Mouse (Mus musculus) heart, embryonic 14.5 days (tissue): ENCODE data around the gene Kmt2b. TPM values are rescaled to one million over a fixed set of nuclear protein-coding genes. Genes with fewer than 3 reads are reported as not detected.

Source experiments
- ATAC-seq: fragments of 200-750 bp; cut with Nextera tagmentation; 2 replicates; pipeline ENCODE4 v1.8.0; 2017; ENCODE audit warnings: low read depth, moderate TSS enrichment; ENCODE audit not compliant: insufficient number of reproducible peaks, insufficient read depth, low FRiP score
- H3K27ac ChIP-seq, 2 experiments: fragments of 200-500 bp in 1 of 2; fragments of 300-500 bp in 1 of 2; sonication (generic) in 1 of 2; replicated peaks in 1 of 2; 2 replicates each; pipeline ENCODE4 v1.5.1; 2012 to 2014; ENCODE audit warnings: low read depth in 2 of 2, low read length in 2 of 2, control low read depth in 1 of 2, mild to moderate bottlenecking in 1 of 2, mixed read lengths in 1 of 2; ENCODE audit not compliant: control insufficient read depth in 1 of 2, insufficient read depth in 1 of 2
- H3K27me3 ChIP-seq: fragments of 300-500 bp; sonication (generic); 2 replicates; pipeline ENCODE4 v1.6.1; 2014; ENCODE audit warnings: mild to moderate bottlenecking, low read length, control low read depth; ENCODE audit not compliant: control insufficient read depth, insufficient read depth
- H3K36me3 ChIP-seq: fragments of 300-500 bp; sonication (generic); 2 replicates; pipeline ENCODE4 v1.6.1; 2014; ENCODE audit warnings: mild to moderate bottlenecking, control low read depth, low read length, mixed read lengths; ENCODE audit not compliant: control insufficient read depth, insufficient read depth
- H3K4me1 ChIP-seq, 2 experiments: fragments of 200-500 bp in 1 of 2; fragments of 300-500 bp in 1 of 2; sonication (generic) in 1 of 2; 2 replicates each; pipeline ENCODE4 v1.6.1; 2012 to 2014; ENCODE audit warnings: low read length in 2 of 2, control low read depth in 1 of 2, mixed read lengths in 1 of 2; ENCODE audit not compliant: control insufficient read depth in 2 of 2, insufficient read depth in 2 of 2
- H3K4me2 ChIP-seq: fragments of 300-500 bp; sonication (generic); 2 replicates; pipeline ENCODE4 v1.6.1; 2014; ENCODE audit warnings: mild to moderate bottlenecking, low read length
- H3K4me3 ChIP-seq, 2 experiments: fragments of 200-500 bp in 1 of 2; fragments of 300-500 bp in 1 of 2; sonication (generic) in 1 of 2; 2 replicates each; pipeline ENCODE4 v1.5.1; 2012 to 2014; ENCODE audit warnings: low read length in 2 of 2, mild to moderate bottlenecking in 2 of 2, control low read depth in 1 of 2, low read depth in 1 of 2, moderate library complexity in 1 of 2; ENCODE audit not compliant: control insufficient read depth in 1 of 2, insufficient read depth in 1 of 2
- H3K9ac ChIP-seq: fragments of 300-500 bp; sonication (generic); 2 replicates; pipeline ENCODE4 v1.6.1; 2014; ENCODE audit warnings: mild to moderate bottlenecking, low read length
- H3K9me3 ChIP-seq: fragments of 300-500 bp; sonication (generic); 2 replicates; pipeline ENCODE4 v1.6.1; 2016; ENCODE audit warnings: low read length, control low read depth; ENCODE audit not compliant: control insufficient read depth
- WGBS: fragments of 180-500 bp; shearing (Covaris S2); extraction: QIAGEN DNeasy Blood & Tissue Kit; methylation state at CpG from one replicate; pipeline ENCODE4 v1.1.7; 2014; 5-methylcytosine and 5-hydroxymethylcytosine counted together
- polyA plus RNA-seq: library from polyadenylated mRNA; unstranded; fragments of >200 nt; fragmentation: Nextera tagmentation; extraction: Ambion mirVana; gene quantifications from 2 replicates; pipeline ENCODE4 v1.2.1, GENCODE M21; 2014

Kmt2b gene
- polyA plus RNA-seq, 1 experiment from 2014 or later: 9.7 TPM

DNA sequence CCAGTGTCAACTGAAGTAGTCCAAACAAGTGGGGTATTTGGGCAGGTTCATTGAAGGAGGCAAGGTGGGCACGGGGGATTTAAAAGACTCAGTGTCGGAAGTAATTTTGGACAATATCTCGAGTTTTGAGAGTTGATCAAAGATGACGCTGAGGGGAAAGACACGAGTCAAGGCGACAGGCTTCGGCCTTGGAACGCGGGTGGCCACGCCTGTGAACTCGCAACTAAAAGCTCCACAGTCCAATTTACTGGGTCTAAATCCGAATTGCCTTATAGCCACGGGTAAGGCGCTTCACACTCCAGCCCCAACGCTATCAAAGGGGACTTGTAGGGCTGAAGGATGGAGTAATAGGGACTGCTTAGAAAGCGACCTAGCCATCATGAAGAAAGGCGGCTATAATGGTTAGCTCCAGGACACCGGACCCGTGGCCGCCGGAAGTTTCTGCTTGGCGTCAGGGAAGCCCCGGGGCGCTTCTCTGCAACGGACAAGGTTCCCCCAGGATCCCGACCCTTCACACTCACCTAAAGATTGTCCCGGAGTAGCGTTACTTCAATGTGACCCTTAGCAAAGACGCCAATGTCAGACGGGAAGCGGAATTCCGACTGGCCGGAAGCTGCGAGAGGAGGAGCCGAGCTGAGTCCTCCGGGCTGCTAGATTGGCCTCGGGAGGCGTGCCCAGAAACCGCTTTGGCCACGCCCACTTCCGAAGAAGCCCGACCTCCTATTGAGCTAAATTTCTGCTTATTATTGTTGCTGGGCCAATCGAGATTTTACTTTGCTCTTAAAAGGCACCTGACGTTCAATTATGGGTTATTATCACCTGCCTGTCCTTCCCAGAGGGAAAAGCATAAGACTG lies 37.2 kb upstream of the Kmt2b start, which contains the start of gene Cox6b1:
Gene Cox6b1 (minus strand): TSS at position 622 of the 855 bp plus-strand sequence.
- peak within 1 kb of the TSS; percentile 72 for H3K4me2 ChIP-seq

DNA sequence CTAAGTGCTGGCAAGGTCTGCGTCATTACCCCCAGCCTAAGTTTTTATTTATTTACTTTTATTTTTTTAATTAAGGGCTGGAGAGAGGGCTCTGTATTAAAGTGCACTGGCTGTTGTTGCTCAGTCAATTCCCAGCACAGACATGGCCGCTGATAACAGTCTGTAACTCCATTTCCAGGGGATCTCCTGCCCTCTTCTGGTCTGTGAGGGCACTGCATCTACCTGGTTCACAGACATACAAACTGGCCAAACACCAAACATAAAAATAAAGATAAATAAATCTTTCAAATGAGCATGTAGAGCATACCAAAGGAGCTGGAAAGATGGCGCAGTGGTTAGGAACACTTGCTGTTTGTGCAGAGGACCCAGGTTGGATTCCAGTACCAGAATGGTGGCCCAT lies 30.7 kb upstream of the Kmt2b start:
- no peak overlapping the region for H3K4me3 ChIP-seq
- ATAC-seq: no peak
- H3K36me3 ChIP-seq: peaks cover 86% of the 10 kb centered on the region
- no peak overlapping the region for H3K27ac ChIP-seq
- 88% methylated on average over 3 of the region's 3 CpGs for WGBS
- H3K9me3 ChIP-seq: no peaks in the 10 kb centered on the region
- H3K27me3 ChIP-seq: no peaks in the 10 kb centered on the region
- H3K4me1 ChIP-seq: peaks cover 0 to 3% of the 10 kb centered on the region in 2 experiments; a peak in 1 of 4 replicates
- no peak overlapping the region for H3K4me2 ChIP-seq
- no peak overlapping the region for H3K9ac ChIP-seq

More for the DNA sequence above, 37.2 kb upstream of the Kmt2b start, which contains the start of gene Cox6b1:
- Histone ChIP-seq H3K4me1 (peaks cover 3 to 9% of the 10 kb centered on the region in 2 experiments; a peak in 3 of 4 replicates), H3K36me3 (peaks cover 38% of the 10 kb centered on the region), H3K9me3 (no peaks in the 10 kb centered on the region), H3K27ac (peak within 1 kb of the TSS; percentile 75 to 76), H3K4me3 (peak within 1 kb of the TSS; percentile 70 to 91), H3K27me3 (no peaks in the 10 kb centered on the region; the same call in 1 of the 2 replicates), H3K9ac (peak within 1 kb of the TSS; percentile 86)
- peak; percentile 88 for ATAC-seq
- under 1% methylated on average over 44 of the region's 44 CpGs for WGBS

DNA sequence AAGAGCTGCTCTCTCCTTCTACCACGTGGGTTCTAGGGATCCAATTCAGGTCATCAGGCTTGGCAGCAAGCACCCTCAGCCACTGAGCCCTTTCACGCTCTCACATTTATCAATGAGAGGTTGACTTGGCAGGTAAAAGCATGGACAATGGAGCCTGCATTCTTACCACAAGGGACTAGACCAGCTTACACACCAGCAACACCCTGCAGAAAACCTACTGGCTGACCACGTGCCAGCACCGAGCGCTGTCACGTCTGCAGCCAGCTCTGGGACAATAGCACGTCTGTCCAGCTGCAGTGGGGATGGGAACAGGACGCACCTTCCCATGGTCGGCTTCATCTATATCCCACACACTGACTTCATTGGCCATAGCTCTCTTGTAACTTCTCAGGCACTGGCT lies 30.1 kb upstream of the Kmt2b start:
- Histone ChIP-seq H3K4me3 (no peak overlapping the region), H3K4me2 (no peak overlapping the region), H3K27ac (no peak overlapping the region), H3K27me3 (no peaks in the 10 kb centered on the region), H3K9ac (no peak overlapping the region), H3K36me3 (peaks cover 81% of the 10 kb centered on the region), H3K9me3 (no peaks in the 10 kb centered on the region), H3K4me1 (peaks cover 0 to 3% of the 10 kb centered on the region in 2 experiments; a peak in 1 of 4 replicates)
- WGBS: 97% methylated on average over 9 of the region's 9 CpGs
- no peak for ATAC-seq

DNA sequence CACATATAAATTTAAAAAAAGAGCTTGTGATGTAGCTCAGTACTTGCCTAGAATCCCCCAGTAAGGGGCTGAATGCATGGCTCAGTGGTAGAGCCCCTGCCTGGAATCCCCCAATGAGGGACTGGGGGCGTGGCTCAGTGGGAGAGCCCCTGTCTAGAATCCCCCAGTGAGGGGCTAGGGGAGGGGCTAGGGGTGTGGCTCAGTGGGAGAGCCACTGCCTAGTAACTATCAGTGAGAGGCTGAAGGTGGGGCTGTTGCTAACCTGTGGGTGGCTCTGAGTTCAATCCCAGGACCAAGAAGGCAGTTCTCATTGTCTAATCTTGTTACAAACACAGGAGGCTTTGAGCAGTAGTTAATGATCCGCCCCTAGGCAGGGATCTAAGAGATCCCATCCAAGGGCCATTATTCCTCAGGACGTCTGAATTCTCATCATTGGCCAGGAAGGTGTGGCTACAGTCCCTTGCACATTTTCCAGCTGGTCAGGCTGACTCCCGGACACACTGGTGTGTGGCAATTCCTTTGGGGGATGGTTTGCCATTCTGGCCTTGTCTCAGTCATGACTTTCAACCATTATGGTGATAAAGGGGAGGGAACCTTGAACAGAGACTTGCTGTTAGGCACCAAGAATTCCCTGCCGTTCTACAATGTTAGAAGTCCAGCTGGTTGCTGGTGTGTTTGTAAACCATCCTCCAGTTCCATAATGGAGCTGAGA lies 26.7 kb upstream of the Kmt2b start:
- H3K9ac ChIP-seq: no peak overlapping the region
- 52% methylated on average over 5 of the region's 5 CpGs for WGBS
- H3K27ac ChIP-seq: no peak overlapping the region
- H3K4me1 ChIP-seq: peaks cover 2 to 3% of the 10 kb centered on the region in 2 experiments; a peak in 3 of 4 replicates
- H3K36me3 ChIP-seq: peaks cover 46% of the 10 kb centered on the region
- no peak for ATAC-seq
- no peaks in the 10 kb centered on the region for H3K9me3 ChIP-seq
- H3K27me3 ChIP-seq: no peaks in the 10 kb centered on the region
- no peak overlapping the region for H3K4me3 ChIP-seq
- H3K4me2 ChIP-seq: no peak overlapping the region

DNA sequence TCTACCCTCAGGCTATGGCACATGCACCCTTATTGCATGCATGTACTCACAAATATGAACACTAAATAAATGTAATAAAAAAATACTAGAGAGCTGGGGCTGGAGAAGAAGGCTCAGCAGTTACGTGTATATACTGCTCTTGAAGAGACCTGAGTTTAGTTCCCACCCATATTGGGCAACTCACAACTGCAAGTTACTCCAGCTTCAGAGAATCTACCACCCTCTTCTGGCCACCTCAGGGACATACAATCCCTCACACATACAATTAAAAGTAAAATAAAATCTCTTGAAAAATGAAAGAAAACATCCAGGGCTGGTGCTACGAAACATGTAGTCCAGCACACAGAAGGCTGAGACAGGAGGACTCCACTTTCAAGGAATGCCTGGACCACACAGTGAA lies 25.9 kb upstream of the Kmt2b start:
- H3K9me3 ChIP-seq: no peaks in the 10 kb centered on the region
- no peak overlapping the region for H3K4me3 ChIP-seq
- 77% methylated on average over 2 of the region's 2 CpGs for WGBS
- no peak for ATAC-seq
- H3K9ac ChIP-seq: no peak overlapping the region
- H3K27me3 ChIP-seq: no peaks in the 10 kb centered on the region
- no peak overlapping the region for H3K27ac ChIP-seq
- H3K4me2 ChIP-seq: no peak overlapping the region
- H3K4me1 ChIP-seq: peaks cover 8 to 10% of the 10 kb centered on the region in 2 experiments
- peaks cover 41% of the 10 kb centered on the region for H3K36me3 ChIP-seq

DNA sequence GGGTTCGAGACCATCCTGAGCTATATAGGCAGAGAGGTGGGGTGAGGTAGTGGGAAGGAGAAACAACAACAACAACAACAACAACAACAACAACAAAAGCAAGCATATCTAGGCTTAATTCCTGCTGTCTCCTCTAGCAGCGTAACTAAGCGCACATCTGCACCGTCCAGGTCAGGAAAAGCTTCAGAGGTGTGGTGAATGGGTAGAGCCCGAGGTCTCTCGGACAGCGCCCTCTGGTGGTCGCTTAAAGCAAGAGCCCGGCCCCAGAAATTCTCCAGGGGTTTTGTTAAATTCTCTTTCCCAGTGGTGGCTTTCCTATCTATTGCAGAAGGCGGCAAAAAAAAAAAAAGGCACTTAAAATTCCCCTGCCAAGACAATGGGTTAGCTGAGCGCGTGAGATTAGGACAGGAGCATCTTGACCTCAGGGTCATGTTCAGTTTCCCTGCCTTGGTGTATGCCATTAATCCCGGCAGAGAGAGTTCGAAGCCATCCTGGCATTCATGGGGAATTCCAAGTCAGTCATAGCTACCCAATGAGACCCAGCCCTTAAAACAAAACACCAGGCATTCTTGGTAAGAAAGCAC lies 25.1 kb upstream of the Kmt2b start:
- no peak overlapping the region for H3K4me2 ChIP-seq
- no peak overlapping the region for H3K4me3 ChIP-seq
- H3K27ac ChIP-seq: no peak overlapping the region
- no peak; the same call in 1 of the 2 replicates for ATAC-seq
- peaks cover 32% of the 10 kb centered on the region for H3K36me3 ChIP-seq
- 20% methylated on average over 14 of the region's 14 CpGs for WGBS
- H3K9ac ChIP-seq: no peak overlapping the region
- H3K27me3 ChIP-seq: no peaks in the 10 kb centered on the region
- no peaks in the 10 kb centered on the region for H3K9me3 ChIP-seq
- peaks cover 8 to 10% of the 10 kb centered on the region in 2 experiments for H3K4me1 ChIP-seq

DNA sequence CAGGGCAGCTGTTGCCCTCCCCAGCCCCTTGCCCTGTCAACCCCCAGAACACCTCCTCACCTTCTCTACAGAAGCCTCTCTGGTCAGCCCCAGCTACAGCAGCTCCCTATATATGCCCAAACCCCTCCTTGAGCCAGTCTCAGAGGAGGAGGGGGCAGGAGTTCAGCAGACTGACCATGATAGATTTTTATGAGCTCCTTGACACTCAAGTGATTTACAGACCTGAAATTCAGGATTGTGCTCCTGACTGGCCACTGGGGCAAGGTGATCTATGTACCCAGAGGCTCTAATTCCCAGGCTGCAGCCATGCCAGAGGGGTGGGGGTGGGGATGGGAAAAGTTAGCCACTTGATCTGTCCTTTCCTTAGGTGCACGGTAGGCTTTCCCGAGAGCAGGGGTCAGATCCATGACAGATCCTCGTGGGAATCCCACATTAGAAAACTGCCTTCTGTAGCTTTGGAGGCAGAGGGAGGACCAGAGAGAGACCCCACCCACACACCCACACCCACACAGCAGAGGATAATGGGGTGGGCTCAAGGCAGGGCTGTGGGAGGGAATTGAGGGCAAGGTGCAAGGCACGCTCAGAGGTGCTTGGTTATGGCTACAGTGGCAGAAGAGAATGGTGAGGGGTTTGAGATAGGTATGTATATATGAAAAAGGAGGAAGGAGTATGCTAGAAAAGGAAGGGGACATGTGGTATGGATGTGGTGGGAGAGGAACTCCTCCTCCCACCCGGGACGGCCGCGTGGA lies 24.3 kb upstream of the Kmt2b start, which contains the start of gene Upk1a:
Gene Upk1a (minus strand): TSS at position 194 of the 749 bp plus-strand sequence.
- H3K27ac ChIP-seq: no peak within 1 kb of the TSS
- 80% methylated on average over 8 of the region's 8 CpGs for WGBS
- no peak within 1 kb of the TSS for H3K9ac ChIP-seq
- peaks cover 24% of the 10 kb centered on the region for H3K36me3 ChIP-seq
- no peaks in the 10 kb centered on the region for H3K9me3 ChIP-seq
- H3K27me3 ChIP-seq: no peaks in the 10 kb centered on the region
- no peak for ATAC-seq
- H3K4me1 ChIP-seq: peaks cover 8 to 10% of the 10 kb centered on the region in 2 experiments
- H3K4me2 ChIP-seq: no peak within 1 kb of the TSS
- no peak within 1 kb of the TSS for H3K4me3 ChIP-seq
